Mouse (Mus musculus) heart, postnatal 14 days (tissue): ENCODE measurements around the gene Gata5. TPM values are rescaled to one million over a fixed set of nuclear protein-coding genes. Genes with fewer than 3 reads are reported as not detected.

Experiments used
- DNase-seq, 2 experiments: peaks; one replicate each; pipeline ENCODE4 v3.0.0; 2021 to 2022
- intact Hi-C: fragments of 180-260 bp; cut with DNase I; formaldehyde crosslinking; loops from one replicate; pipeline ENCODE4 v1.15.1; 2025
- total RNA-seq, 2 experiments: library from RNA; stranded (reverse); gene quantifications; 2 replicates each; pipeline ENCODE4 v1.2.3; 2021

The Gata5 gene
- total RNA-seq, 2 experiments from 2014 or later, result 1.0 to 1.2 TPM

DNA sequence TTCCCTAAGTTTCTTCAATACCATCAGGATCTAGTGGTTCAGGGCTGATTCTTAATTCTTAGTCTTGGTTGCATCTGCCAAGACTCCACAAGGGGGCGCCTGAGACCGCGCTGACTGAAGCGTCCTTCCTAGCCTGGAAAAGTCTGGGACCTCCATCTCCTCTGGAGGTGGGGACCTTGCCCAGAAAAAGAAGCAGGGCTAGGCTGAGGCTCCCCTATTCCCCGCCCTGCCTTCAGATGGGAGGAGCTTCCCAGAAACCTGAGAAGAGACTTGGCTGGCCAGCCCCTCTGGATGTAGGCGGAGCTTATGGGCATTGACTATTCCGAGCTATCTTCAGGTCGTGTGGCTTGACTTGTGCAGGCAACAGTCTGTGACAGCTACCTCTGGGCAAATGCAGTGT, 58.7 kb downstream of the Gata5 start:
- peak; percentile 85 to 90 for DNase-seq
- intact Hi-C loops, result loop anchor here (1.0 to 5.0 kb wide), 3 partner anchors 71 to 301 kb away; no protein-coding TSS in a partner anchor

Other genes with a start within 250 kb of the Gata5 start
- not detected for gene Hrh3, start 230.2 kb downstream of the Gata5 start, total RNA-seq
- gene Osbpl2, start 215.4 kb downstream of the Gata5 start, total RNA-seq, result 10 to 100 TPM; 33.4 to 35.7 TPM
- gene Adrm1, start 163.2 kb downstream of the Gata5 start, total RNA-seq, result 10 to 100 TPM; 87.1 to 95.9 TPM
- gene Lama5, start 108.8 kb downstream of the Gata5 start, total RNA-seq, result 10 to 100 TPM; 43.1 to 63.7 TPM
- 100 to 1,000 TPM; 460 to 507 TPM for gene Rps21, start 77.3 kb downstream of the Gata5 start, total RNA-seq
- 10 to 100 TPM; 14.3 to 14.6 TPM for gene Cables2, start 61.2 kb downstream of the Gata5 start, total RNA-seq
- not detected for gene Rbbp8nl, start 44.8 kb downstream of the Gata5 start, total RNA-seq
- gene Slco4a1, start 121.5 kb upstream of the Gata5 start, total RNA-seq, result under 1 TPM; 0.12 to 0.41 TPM
- not detected for gene Ntsr1, start 165.3 kb upstream of the Gata5 start, total RNA-seq
- 10 to 100 TPM; 14.5 to 14.8 TPM for gene Mrgbp, start 246.6 kb upstream of the Gata5 start, total RNA-seq